Mouse (Mus musculus): ENCODE measurements around the gene Pogz. TPM values are rescaled to one million over a fixed set of nuclear protein-coding genes. Genes with fewer than 3 reads are reported as not detected.
A peak's percentile ranks its signal among the peaks of the same experiment; 100 is the strongest.
"Not testable (repeated sequence)": the region's sequence is repeated elsewhere in the genome, so short reads cannot be mapped to it uniquely, and the experiment has no call there.

Gene Pogz
- polyA plus RNA-seq, 1 experiment from 2014 or later, result 24.3 TPM

GRCm38 (mm10) chr3:94913801-94914200 is 76.4 kb downstream of the Pogz start:
- Histone ChIP-seq H3K9ac (ENCODE audit: low read depth, low read length) (no peak overlapping the region), H3K27me3 (ENCODE audit: control insufficient read depth, insufficient read depth, low read length) (no peaks in the 10 kb centered on the region), H3K27ac (ENCODE audit: low read depth, low read length) (no peak overlapping the region), H3K36me3 (ENCODE audit: control insufficient read depth, insufficient read depth, low read length) (no peaks in the 10 kb centered on the region), H3K4me1 (replicated peaks; ENCODE audit: control insufficient read depth, insufficient read depth, low read length) (no peaks in the 10 kb centered on the region), H3K4me3 (ENCODE audit: low read depth, low read length) (no peak overlapping the region), H3K4me2 (replicated peaks; ENCODE audit: low read depth, low read length) (no peak overlapping the region), H3K9me3 (ENCODE audit: control insufficient read depth, low read length) (no peaks in the 10 kb centered on the region)
- DNase-seq (ENCODE audit: low spot score) (no peak), ATAC-seq (ENCODE audit: low FRiP score) (no peak)
- WGBS, result 71% methylated on average over 5 of the region's 5 CpGs

DNA sequence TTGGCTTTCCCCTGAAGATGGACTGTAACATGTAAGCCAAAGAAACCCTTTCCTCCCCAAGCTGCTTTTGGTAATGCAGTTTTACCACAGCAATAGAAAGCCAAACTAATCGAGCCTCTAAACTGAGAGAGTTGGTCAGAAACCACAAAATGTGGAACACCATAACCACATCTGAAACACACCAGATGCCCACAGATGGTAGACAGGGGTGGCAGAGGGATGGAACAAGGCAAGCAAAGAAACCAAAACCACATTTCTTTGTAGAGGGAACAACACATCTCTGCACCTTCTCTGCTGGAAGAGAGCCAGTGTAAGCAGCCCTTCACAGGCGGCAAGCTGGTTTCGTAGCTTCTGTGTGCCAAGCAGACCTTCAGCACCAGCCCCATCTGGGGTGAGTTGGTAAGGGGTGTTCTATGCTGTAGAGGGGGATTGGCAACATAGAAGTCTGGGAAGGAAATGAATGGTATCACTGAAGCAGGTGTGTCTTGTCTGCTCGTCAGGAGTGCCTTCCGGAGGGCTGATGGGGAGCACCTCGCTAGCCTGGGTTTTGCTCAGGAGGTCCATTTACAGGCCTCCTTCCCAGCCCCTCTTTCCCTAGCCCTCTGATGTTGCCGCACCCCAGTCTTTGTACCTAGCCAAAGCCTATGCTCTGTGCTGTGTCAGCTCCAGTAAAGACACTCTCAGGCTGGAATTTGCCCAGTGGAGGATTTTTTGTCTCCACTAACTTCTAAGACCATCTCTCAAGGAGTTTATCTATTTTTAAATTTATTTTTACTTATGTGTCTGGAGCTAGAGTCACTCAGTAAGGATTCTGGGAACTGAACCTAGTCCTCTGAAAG is 78.8 kb downstream of the Pogz start:
- WGBS, result 92% methylated on average over 7 of the region's 7 CpGs
- no peaks in the 10 kb centered on the region for H3K27me3 ChIP-seq (ENCODE audit: control insufficient read depth, insufficient read depth, low read length)
- H3K9ac ChIP-seq (ENCODE audit: low read depth, low read length), result no peak overlapping the region
- no peaks in the 10 kb centered on the region for H3K4me1 ChIP-seq (replicated peaks; ENCODE audit: control insufficient read depth, insufficient read depth, low read length)
- no peaks in the 10 kb centered on the region for H3K9me3 ChIP-seq (ENCODE audit: control insufficient read depth, low read length)
- ATAC-seq (ENCODE audit: low FRiP score) (no peak), DNase-seq (ENCODE audit: low spot score) (no peak)
- H3K27ac ChIP-seq (ENCODE audit: low read depth, low read length), result no peak overlapping the region
- H3K4me3 ChIP-seq (ENCODE audit: low read depth, low read length), result no peak overlapping the region
- no peaks in the 10 kb centered on the region for H3K36me3 ChIP-seq (ENCODE audit: control insufficient read depth, insufficient read depth, low read length)
- no peak overlapping the region for H3K4me2 ChIP-seq (replicated peaks; ENCODE audit: low read depth, low read length)

- WGBS, result 55% methylated on average over 14 of the region's 14 CpGs
- no peaks in the 10 kb centered on the region for H3K4me1 ChIP-seq (replicated peaks; ENCODE audit: control insufficient read depth, insufficient read depth, low read length)
- DNase-seq (ENCODE audit: low spot score) (peak; percentile 5), ATAC-seq (ENCODE audit: low FRiP score) (no peak)
- no peak overlapping the region for H3K4me2 ChIP-seq (replicated peaks; ENCODE audit: low read depth, low read length)
- H3K4me3 ChIP-seq (ENCODE audit: low read depth, low read length), result no peak overlapping the region
- H3K9me3 ChIP-seq (ENCODE audit: control insufficient read depth, low read length), result no peaks in the 10 kb centered on the region
- H3K36me3 ChIP-seq (ENCODE audit: control insufficient read depth, insufficient read depth, low read length), result no peaks in the 10 kb centered on the region
- no peak overlapping the region for H3K9ac ChIP-seq (ENCODE audit: low read depth, low read length)
- no peaks in the 10 kb centered on the region for H3K27me3 ChIP-seq (ENCODE audit: control insufficient read depth, insufficient read depth, low read length)
- H3K27ac ChIP-seq (ENCODE audit: low read depth, low read length), result no peak overlapping the region
Observed at GRCm38 (mm10) chr3:94917816-94918361, 80.5 kb downstream of the Pogz start.

- WGBS, result 86% methylated on average over 4 of the region's 4 CpGs
- no peak for ATAC-seq (ENCODE audit: low FRiP score)
- H3K9ac ChIP-seq (ENCODE audit: low read depth, low read length), result no peak overlapping the region
Observed at GRCm38 (mm10) chr3:94918845-94919244, 81.5 kb downstream of the Pogz start.

GRCm38 (mm10) chr3:94921104-94921503 is 83.7 kb downstream of the Pogz start:
- Histone ChIP-seq H3K27ac (ENCODE audit: low read depth, low read length) (no peak overlapping the region), H3K4me2 (replicated peaks; ENCODE audit: low read depth, low read length) (no peak overlapping the region), H3K9ac (ENCODE audit: low read depth, low read length) (no peak overlapping the region), H3K9me3 (ENCODE audit: control insufficient read depth, low read length) (no peaks in the 10 kb centered on the region), H3K4me1 (replicated peaks; ENCODE audit: control insufficient read depth, insufficient read depth, low read length) (no peaks in the 10 kb centered on the region), H3K36me3 (ENCODE audit: control insufficient read depth, insufficient read depth, low read length) (no peaks in the 10 kb centered on the region), H3K27me3 (ENCODE audit: control insufficient read depth, insufficient read depth, low read length) (no peaks in the 10 kb centered on the region), H3K4me3 (ENCODE audit: low read depth, low read length) (no peak overlapping the region)
- no peak for DNase-seq (ENCODE audit: low spot score)
- ATAC-seq (ENCODE audit: low FRiP score), result no peak
- WGBS, result 54% methylated on average over 3 of the region's 3 CpGs

More at GRCm38 (mm10) chr3:94918845-94919244, 81.5 kb downstream of the Pogz start:
- H3K4me2 ChIP-seq (replicated peaks; ENCODE audit: low read depth, low read length), result no peak overlapping the region
- H3K4me3 ChIP-seq (ENCODE audit: low read depth, low read length), result no peak overlapping the region
- no peaks in the 10 kb centered on the region for H3K9me3 ChIP-seq (ENCODE audit: control insufficient read depth, low read length)
- no peaks in the 10 kb centered on the region for H3K36me3 ChIP-seq (ENCODE audit: control insufficient read depth, insufficient read depth, low read length)
- no peak for DNase-seq (ENCODE audit: low spot score)
- no peaks in the 10 kb centered on the region for H3K27me3 ChIP-seq (ENCODE audit: control insufficient read depth, insufficient read depth, low read length)
- no peaks in the 10 kb centered on the region for H3K4me1 ChIP-seq (replicated peaks; ENCODE audit: control insufficient read depth, insufficient read depth, low read length)
- no peak overlapping the region for H3K27ac ChIP-seq (ENCODE audit: low read depth, low read length)

DNA sequence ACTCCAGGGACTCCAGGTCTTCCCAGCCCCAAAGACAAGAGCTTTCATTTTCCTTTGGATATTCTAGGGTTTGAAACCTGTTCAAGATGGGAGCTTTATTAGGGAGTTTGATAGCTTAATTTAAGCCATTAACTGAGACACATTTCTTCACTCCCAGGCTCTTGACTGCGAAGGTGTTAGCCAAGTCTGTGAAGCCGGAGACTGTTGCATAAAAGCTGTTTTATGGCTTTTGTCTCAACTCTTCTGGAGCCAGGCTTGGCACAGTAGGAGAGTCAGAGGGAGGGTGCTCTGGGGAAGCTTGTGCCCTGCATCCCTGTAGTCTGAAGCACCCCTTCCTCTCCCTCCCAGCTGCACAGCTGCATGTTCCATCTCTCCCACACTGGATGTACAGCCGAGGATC is 85.0 kb downstream of the Pogz start:
- Histone ChIP-seq H3K9ac (ENCODE audit: low read depth, low read length) (no peak overlapping the region), H3K27me3 (ENCODE audit: control insufficient read depth, insufficient read depth, low read length) (no peaks in the 10 kb centered on the region), H3K36me3 (ENCODE audit: control insufficient read depth, insufficient read depth, low read length) (no peaks in the 10 kb centered on the region), H3K9me3 (ENCODE audit: control insufficient read depth, low read length) (no peaks in the 10 kb centered on the region), H3K27ac (ENCODE audit: low read depth, low read length) (no peak overlapping the region), H3K4me3 (ENCODE audit: low read depth, low read length) (no peak overlapping the region), H3K4me1 (replicated peaks; ENCODE audit: control insufficient read depth, insufficient read depth, low read length) (no peaks in the 10 kb centered on the region), H3K4me2 (replicated peaks; ENCODE audit: low read depth, low read length) (no peak overlapping the region)
- DNase-seq (ENCODE audit: low spot score) (no peak), ATAC-seq (ENCODE audit: low FRiP score) (no peak)
- 59% methylated on average over 3 of the region's 3 CpGs for WGBS

DNA sequence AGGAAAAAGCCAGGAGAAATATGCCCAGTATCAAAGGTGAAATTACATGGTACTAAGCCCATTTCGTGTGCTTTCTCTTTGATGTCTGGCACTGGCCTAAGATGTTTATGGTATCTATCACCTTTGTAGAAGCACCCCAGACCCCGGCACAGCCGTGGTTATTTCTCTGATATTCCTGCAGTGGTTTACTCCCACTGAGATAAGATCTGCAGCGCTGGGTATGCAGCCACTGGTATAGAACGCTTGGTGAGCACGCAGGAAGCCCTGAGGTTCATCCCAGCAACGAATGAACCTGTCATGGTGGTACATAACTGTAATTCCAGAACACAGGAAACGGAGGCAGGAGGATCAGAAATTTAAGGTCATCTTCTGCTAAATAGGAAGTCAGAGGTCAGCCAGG is 87.3 kb downstream of the Pogz start:
- Histone ChIP-seq H3K27me3 (ENCODE audit: control insufficient read depth, insufficient read depth, low read length) (no peaks in the 10 kb centered on the region), H3K9ac (ENCODE audit: low read depth, low read length) (no peak overlapping the region), H3K36me3 (ENCODE audit: control insufficient read depth, insufficient read depth, low read length) (no peaks in the 10 kb centered on the region), H3K27ac (ENCODE audit: low read depth, low read length) (no peak overlapping the region), H3K4me3 (ENCODE audit: low read depth, low read length) (no peak overlapping the region), H3K4me2 (replicated peaks; ENCODE audit: low read depth, low read length) (no peak overlapping the region), H3K4me1 (replicated peaks; ENCODE audit: control insufficient read depth, insufficient read depth, low read length) (no peaks in the 10 kb centered on the region), H3K9me3 (ENCODE audit: control insufficient read depth, low read length) (no peaks in the 10 kb centered on the region)
- ATAC-seq (ENCODE audit: low FRiP score) (no peak), DNase-seq (ENCODE audit: low spot score) (no peak)
- WGBS, result 84% methylated on average over 8 of the region's 8 CpGs

GRCm38 (mm10) chr3:94926301-94926736 is 89.0 kb downstream of the Pogz start:
- ATAC-seq (ENCODE audit: low FRiP score); H3K27me3 ChIP-seq (ENCODE audit: control insufficient read depth, insufficient read depth, low read length); H3K27ac ChIP-seq (ENCODE audit: low read depth, low read length); H3K9ac ChIP-seq (ENCODE audit: low read depth, low read length); DNase-seq (ENCODE audit: low spot score); H3K4me3 ChIP-seq (ENCODE audit: low read depth, low read length); H3K36me3 ChIP-seq (ENCODE audit: control insufficient read depth, insufficient read depth, low read length); H3K9me3 ChIP-seq (ENCODE audit: control insufficient read depth, low read length); H3K4me1 ChIP-seq (replicated peaks; ENCODE audit: control insufficient read depth, insufficient read depth, low read length); H3K4me2 ChIP-seq (replicated peaks; ENCODE audit: low read depth, low read length): not testable (repeated sequence)
- 50% methylated on average over 4 of the region's 4 CpGs for WGBS

DNA sequence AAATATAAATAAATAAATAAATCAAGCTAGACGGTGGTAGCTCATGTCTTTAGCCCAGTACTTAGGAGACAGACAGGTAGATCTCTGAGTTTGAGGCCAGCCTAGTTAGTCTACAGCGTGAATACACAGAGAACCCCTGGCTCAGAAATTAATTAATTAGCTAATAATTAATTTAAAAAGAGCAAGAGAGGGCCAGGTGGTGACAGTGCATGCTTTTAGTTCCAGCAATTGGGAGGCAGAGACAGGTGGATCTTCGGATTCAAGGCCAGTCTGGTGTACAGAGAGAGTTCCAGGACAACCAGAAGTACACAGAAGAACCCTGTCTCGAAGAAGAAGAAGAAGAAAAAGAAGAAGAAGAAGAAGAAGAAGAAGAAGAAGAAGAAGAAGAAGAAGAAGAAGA is 91.6 kb downstream of the Pogz start:
- not testable (repeated sequence) for H3K27me3 ChIP-seq (ENCODE audit: control insufficient read depth, insufficient read depth, low read length); H3K27ac ChIP-seq (ENCODE audit: low read depth, low read length); H3K4me3 ChIP-seq (ENCODE audit: low read depth, low read length); H3K4me1 ChIP-seq (replicated peaks; ENCODE audit: control insufficient read depth, insufficient read depth, low read length); H3K9ac ChIP-seq (ENCODE audit: low read depth, low read length); H3K4me2 ChIP-seq (replicated peaks; ENCODE audit: low read depth, low read length); DNase-seq (ENCODE audit: low spot score); ATAC-seq (ENCODE audit: low FRiP score); H3K36me3 ChIP-seq (ENCODE audit: control insufficient read depth, insufficient read depth, low read length); H3K9me3 ChIP-seq (ENCODE audit: control insufficient read depth, low read length)
- WGBS, result 65% methylated on average over 3 of the region's 4 CpGs

Data from hindbrain, embryonic 11.5 days (tissue).